16 mouse cellular contexts compared by ENCODE assay signal in the genomic region with DNA sequence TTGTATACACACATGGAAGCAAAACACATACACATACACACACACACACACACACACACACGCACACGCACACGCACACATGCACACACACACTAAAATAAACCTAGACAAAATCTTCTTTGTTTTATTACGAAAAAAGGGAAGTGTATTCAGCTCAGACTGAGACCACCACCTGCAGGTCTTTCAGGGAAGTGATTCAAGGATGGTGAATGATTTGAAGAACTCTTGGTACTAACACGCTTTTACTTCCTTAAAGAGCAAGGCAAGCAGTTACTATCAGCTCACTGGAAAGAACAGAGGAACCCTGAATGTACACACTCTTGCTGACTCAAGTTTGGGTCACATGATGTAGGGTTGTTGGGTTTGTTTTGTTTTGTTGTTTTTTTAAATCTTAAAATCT. TPM values are rescaled to one million over a fixed set of nuclear protein-coding genes. Genes with fewer than 3 reads are reported as not detected.
DNase-seq lines count a peak whose midpoint lies in the region; ATAC-seq and TF ChIP-seq lines count a peak whose summit lies in the region.
"Had no signal": no experiment of that assay in that cellular context is flagged by ENCODE, and none has a peak within 500 bp of the region (broad histone marks: within the 10 kb centered on the region; RNA-seq: fewer than 3 reads in every experiment).

No protein-coding gene starts in this region.

- no peak for DNase-seq in gastrocnemius, adult 2 months
- no peak for DNase-seq in gastrocnemius, adult 8-10 months (ENCODE audit: low spot score in 2 of 2)
- peak; percentile 40 for DNase-seq in lung, postnatal 0 days (ENCODE audit: low spot score)
- DNase-seq in lung, postnatal 14 days: no peak
- DNase-seq in MEL-GATA-1-ER (ENCODE audit: extremely low read depth, low read depth): peak; percentile 87
- no peak for DNase-seq in thymus, postnatal 36 days
- DNase-seq in adrenal gland, postnatal 10 days: no peak
- DNase-seq: adrenal gland, adult 8-10 months; cerebellum, adult 11-12 months; kidney, adult 18-20 months; thymus, postnatal 14 days had no signal

- H3K4me3 ChIP-seq in gastrocnemius, adult 2 months: no peak overlapping the region
- H3K4me3 ChIP-seq in lung, postnatal 0 days (ENCODE audit: low read depth, low read length): no peak overlapping the region
- H3K4me3 ChIP-seq: hindbrain, embryonic 10.5 days; midbrain, embryonic 10.5 days; neural tube, embryonic 13.5 days had no signal

- H3K4me2 ChIP-seq in lung, postnatal 0 days (replicated peaks; ENCODE audit: low read depth, low read length): no peak overlapping the region
- H3K4me2 ChIP-seq: liver, embryonic 11.5 days; neural tube, embryonic 13.5 days had no signal

- TF ChIP-seq EP300 in lung, postnatal 0 days (IDR thresholded peaks at IDR 0.05): no peak

- H3K36me3 ChIP-seq in lung, postnatal 0 days (ENCODE audit: insufficient read depth, low read length): peaks cover 29% of the 10 kb centered on the region

- intact Hi-C loops in gastrocnemius, adult 2 months (cut with DNase I): no loop called here

- H3K4me1 ChIP-seq in lung, postnatal 0 days (ENCODE audit: insufficient read depth, low read depth, low read length): no peaks in the 10 kb centered on the region
- H3K4me1 ChIP-seq: hindbrain, embryonic 10.5 days; midbrain, embryonic 10.5 days; neural tube, embryonic 13.5 days had no signal

- ATAC-seq in lung, postnatal 0 days: peak; percentile 23; the same call in 1 of the 2 replicates
- ATAC-seq in megakaryocyte, adult 5-6 weeks (ENCODE audit: poor library complexity, severe bottlenecking): peak; percentile 93

- TF ChIP-seq CTCF in gastrocnemius, adult 2 months (IDR thresholded peaks at IDR 0.05): peak; percentile 23; the same call in 1 of the 2 replicates
- peak; percentile 49 for TF ChIP-seq CTCF in lung, postnatal 0 days (IDR thresholded peaks at IDR 0.05)

- H3K27ac ChIP-seq in gastrocnemius, adult 2 months: no peak overlapping the region
- H3K27ac ChIP-seq in lung, postnatal 0 days (ENCODE audit: low read length): no peak overlapping the region
- H3K27ac ChIP-seq: hindbrain, embryonic 10.5 days; midbrain, embryonic 10.5 days; neural tube, embryonic 13.5 days had no signal

- 89% methylated on average over 5 of the region's 5 CpGs for WGBS in lung, postnatal 0 days

- no peaks in the 10 kb centered on the region for H3K27me3 ChIP-seq in lung, postnatal 0 days (replicated peaks; ENCODE audit: insufficient read depth, low read length)
- H3K27me3 ChIP-seq: neural tube, embryonic 13.5 days had no signal

- H3K9ac ChIP-seq in lung, postnatal 0 days (replicated peaks; ENCODE audit: low read depth): no peak overlapping the region
- H3K9ac ChIP-seq: neural tube, embryonic 13.5 days had no signal

- no peaks in the 10 kb centered on the region for H3K9me3 ChIP-seq in lung, postnatal 0 days (ENCODE audit: low read length)
- H3K9me3 ChIP-seq: neural tube, embryonic 13.5 days had no signal

RNA-seq across cellular contexts. Expression of a gene that starts 15.9 kb away (rescaled TPM):
- 1 to 10 TPM; 3.6 to 3.8 TPM for total RNA-seq in gastrocnemius, adult 2 months (2021)
- total RNA-seq in gastrocnemius, adult 8-10 months (2022): 1 to 10 TPM; 4.0 to 5.5 (median 4.6) TPM
- 21.9 and 28.7 TPM in 2 replicates for polyA plus RNA-seq in lung, postnatal 0 days (2015; fragmentation: Nextera tagmentation; extraction: Ambion mirVana)
- 42.4 and 45.9 TPM in 2 replicates for total RNA-seq in megakaryocyte, adult 5-6 weeks (2015)
- 30.9 and 42.2 TPM in 2 replicates for total RNA-seq in megakaryocyte, adult 5-6 weeks (2017)
- 10 to 100 TPM; 23.2 to 26.2 TPM for total RNA-seq in adrenal gland, postnatal 10 days (2021)

RNA-seq across cellular contexts. Expression of a gene that starts 16.0 kb away (rescaled TPM):
- total RNA-seq in gastrocnemius, adult 2 months (2021): 10 to 100 TPM; 21.4 to 22.4 TPM
- total RNA-seq in gastrocnemius, adult 8-10 months (2022): 10 to 100 TPM; 20.5 to 23.3 (median 21.9) TPM
- polyA plus RNA-seq in lung, postnatal 0 days (2015; fragmentation: Nextera tagmentation; extraction: Ambion mirVana): 53.9 and 55.8 TPM in 2 replicates
- total RNA-seq in megakaryocyte, adult 5-6 weeks (2015): 117 and 132 TPM in 2 replicates
- 92.7 and 98.2 TPM in 2 replicates for total RNA-seq in megakaryocyte, adult 5-6 weeks (2017)
- total RNA-seq in adrenal gland, postnatal 10 days (2021): 10 to 100 TPM; 39.9 to 45.3 TPM

RNA-seq across cellular contexts. Expression of a gene that starts 49.4 kb away (rescaled TPM):
- total RNA-seq in gastrocnemius, adult 2 months (2021): 10 to 100 TPM; 18.7 to 21.8 TPM
- 10 to 100 TPM in 3 of 4 experiments, 1 to 10 TPM in 1; 9.3 to 24.8 (median 12.4) TPM for total RNA-seq in gastrocnemius, adult 8-10 months (2022)
- polyA plus RNA-seq in lung, postnatal 0 days (2015; fragmentation: Nextera tagmentation; extraction: Ambion mirVana): 62.4 and 81.7 TPM in 2 replicates
- total RNA-seq in megakaryocyte, adult 5-6 weeks (2015): 0.59 and 0.71 TPM in 2 replicates
- total RNA-seq in megakaryocyte, adult 5-6 weeks (2017): 0.49 and 0.99 TPM in 2 replicates
- total RNA-seq in adrenal gland, postnatal 10 days (2021): 10 to 100 TPM; 60.7 to 82.4 TPM

Comparison
In these comparisons a context has a peak if more than half of its experiments do, and no peak if none do; other contexts are left out.
1. DNase-seq: peak in lung, postnatal 0 days (single experiment) and MEL-GATA-1-ER (single experiment); none in gastrocnemius, adult 2 months (single experiment), gastrocnemius, adult 8-10 months (0 of 2), lung, postnatal 14 days (single experiment), thymus, postnatal 36 days (0 of 2) and adrenal gland, postnatal 10 days (single experiment).
2. RNA of a gene that starts 49.4 kb away (total RNA-seq): 60.7 to 82.4 TPM in adrenal gland, postnatal 10 days, 18.7 to 21.8 TPM in gastrocnemius, adult 2 months and 9.3 to 24.8 TPM in gastrocnemius, adult 8-10 months; 0.49 to 0.99 TPM in megakaryocyte, adult 5-6 weeks; every median in the first group is over 4 times any median in the second.